In the genomic region with DNA sequence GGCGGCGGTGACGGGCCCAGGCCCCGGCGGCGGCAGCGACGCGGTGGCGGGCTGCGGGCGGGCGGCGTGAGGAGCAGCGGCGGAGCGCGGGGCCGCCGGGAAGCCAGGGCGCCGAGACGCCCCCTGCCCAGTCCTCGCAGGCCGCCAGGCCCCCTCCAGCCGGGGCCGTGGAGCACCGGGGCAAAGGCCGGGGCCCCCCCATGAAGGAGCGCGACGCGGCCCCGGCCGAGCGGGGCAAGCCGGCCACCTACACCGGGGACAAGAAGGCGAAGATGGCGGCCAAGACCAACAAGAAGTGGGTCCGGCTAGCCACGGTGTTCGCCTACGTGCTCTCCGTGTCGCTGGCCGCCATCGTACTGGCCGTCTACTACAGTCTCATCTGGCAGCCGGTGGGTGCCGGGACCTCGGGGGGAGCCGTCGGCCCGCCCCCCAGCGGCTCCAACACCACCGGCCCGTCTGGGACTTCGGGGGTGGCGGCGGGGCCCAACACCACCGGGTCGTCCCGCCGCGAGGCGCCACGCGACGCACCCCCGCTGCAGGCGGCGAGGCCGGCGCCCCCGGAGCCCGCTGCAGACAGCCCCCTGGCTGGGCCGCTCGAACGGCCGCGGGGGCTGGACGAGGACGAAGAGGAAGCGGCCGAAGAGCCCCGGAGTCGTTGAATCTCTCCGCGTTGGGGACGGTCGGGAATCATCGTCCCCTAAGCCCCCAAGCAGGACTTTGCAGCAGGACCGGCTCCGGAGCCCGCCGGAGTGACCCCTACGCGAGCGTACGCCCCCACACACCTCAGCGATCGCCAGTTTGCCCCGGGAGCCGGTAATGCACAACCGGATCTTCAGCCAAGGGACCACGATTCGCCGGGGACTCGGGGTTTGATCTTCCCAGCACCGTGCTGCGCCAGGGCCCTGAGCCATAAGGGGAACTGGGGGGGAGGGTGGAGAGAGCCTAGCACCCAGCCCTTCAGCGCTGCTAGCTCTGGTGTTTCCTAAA, we compare ENCODE assay signal across 9 mouse cellular contexts. TPM values are rescaled to one million over a fixed set of nuclear protein-coding genes. Genes with fewer than 3 reads are reported as not detected.
DNase-seq lines count a peak whose midpoint lies in the region; ATAC-seq and TF ChIP-seq lines count a peak whose summit lies in the region.
"Had no signal": no experiment of that assay in that cellular context is flagged by ENCODE, and none has a peak within 500 bp of the region (broad histone marks: within the 10 kb centered on the region; RNA-seq: fewer than 3 reads in every experiment).

No protein-coding gene starts in this region.

- peak overlapping the region; percentile 87 for H3K27ac ChIP-seq in heart, embryonic 16.5 days (ENCODE audit: low read length)
- peak overlapping the region; percentile 81 for H3K27ac ChIP-seq in midbrain, embryonic 14.5 days (replicated peaks; ENCODE audit: low read depth, low read length)

- H3K4me1 ChIP-seq in G1E (ENCODE audit: insufficient read depth, low read depth, low read length), result peaks cover 51% of the 10 kb centered on the region
- peaks cover 44% of the 10 kb centered on the region for H3K4me1 ChIP-seq in heart, embryonic 16.5 days (ENCODE audit: control insufficient read depth, insufficient read depth, low read length)
- H3K4me1 ChIP-seq in midbrain, embryonic 14.5 days (ENCODE audit: control insufficient read depth, insufficient read depth, low read length), result peaks cover 39% of the 10 kb centered on the region

- peaks cover 9% of the 10 kb centered on the region for H3K27me3 ChIP-seq in G1E (ENCODE audit: insufficient read depth, low read length)
- H3K27me3 ChIP-seq in heart, embryonic 16.5 days (ENCODE audit: control insufficient read depth, insufficient read depth, low read length), result peaks cover 2% of the 10 kb centered on the region; the same call in 1 of the 2 replicates
- H3K27me3 ChIP-seq in midbrain, embryonic 14.5 days (ENCODE audit: control insufficient read depth, insufficient read depth, low read length), result peaks cover 6% of the 10 kb centered on the region; the same call in 1 of the 2 replicates

- H3K36me3 ChIP-seq in G1E (replicated peaks), result peaks cover 38% of the 10 kb centered on the region
- peaks cover 3% of the 10 kb centered on the region for H3K36me3 ChIP-seq in heart, embryonic 16.5 days (ENCODE audit: control insufficient read depth, insufficient read depth)
- no peaks in the 10 kb centered on the region for H3K36me3 ChIP-seq in midbrain, embryonic 14.5 days (ENCODE audit: control insufficient read depth, insufficient read depth, low read length)

- peak; percentile 52 for DNase-seq in cerebellum, adult 11 months
- peak; percentile 60 for DNase-seq in G1E (ENCODE audit: low spot score)
- DNase-seq in embryo, embryonic 10 days (ENCODE audit: low spot score), result peak; percentile 68
- DNase-seq in kidney, postnatal 4 days, result peak; percentile 50 to 72
- peak; percentile 70 for DNase-seq in midbrain, embryonic 14.5 days
- DNase-seq in thymus, postnatal 10 days (ENCODE audit: low spot score in 2 of 2), result peak; percentile 37 to 48

- peak overlapping the region; percentile 93 for H3K4me3 ChIP-seq in G1E (ENCODE audit: low read depth, low read length)
- H3K4me3 ChIP-seq in heart, embryonic 16.5 days (ENCODE audit: low read length), result peak overlapping the region; percentile 82
- H3K4me3 ChIP-seq in midbrain, embryonic 14.5 days (replicated peaks; ENCODE audit: low read depth, low read length), result peak overlapping the region; percentile 87

- under 1% methylated on average over 101 of the region's 113 CpGs for WGBS in heart, embryonic 16.5 days
- WGBS in midbrain, embryonic 14.5 days, result under 1% methylated on average over 100 of the region's 113 CpGs

- H3K4me2 ChIP-seq in heart, embryonic 16.5 days (ENCODE audit: low read depth, low read length), result peak overlapping the region; percentile 93
- peak overlapping the region; percentile 92 for H3K4me2 ChIP-seq in midbrain, embryonic 14.5 days (ENCODE audit: low read length)

- ATAC-seq in cerebellum, adult (ENCODE audit: insufficient number of reproducible peaks, low FRiP score, low TSS enrichment), result no peak
- ATAC-seq in G1E (ENCODE audit: extremely low read depth, insufficient number of reproducible peaks, low FRiP score, poor library complexity, severe bottlenecking), result 0 out of 2 replicates have a peak, but pooled peaks have one; percentile 16
- peak; percentile 10 for ATAC-seq in heart, embryonic 16.5 days (replicated peaks; ENCODE audit: extremely low read depth, insufficient read depth, low FRiP score)
- ATAC-seq in midbrain, embryonic 14.5 days (ENCODE audit: low FRiP score, low TSS enrichment), result peak; percentile 71

- TF ChIP-seq CTCF in G1E (IDR thresholded peaks at IDR 0.05; ENCODE audit: low read depth, low read length), result no peak

- no peaks in the 10 kb centered on the region for H3K9me3 ChIP-seq in G1E (replicated peaks)
- H3K9me3 ChIP-seq in heart, embryonic 16.5 days (replicated peaks; ENCODE audit: control insufficient read depth, low read length), result no peaks in the 10 kb centered on the region
- no peaks in the 10 kb centered on the region for H3K9me3 ChIP-seq in midbrain, embryonic 14.5 days (ENCODE audit: control insufficient read depth, low read length)

- H3K9ac ChIP-seq in heart, embryonic 16.5 days (ENCODE audit: low read length), result peak overlapping the region; percentile 97
- H3K9ac ChIP-seq in midbrain, embryonic 14.5 days (replicated peaks; ENCODE audit: low read length), result peak overlapping the region; percentile 91

RNA-seq across cellular contexts. Expression of a gene that starts 0.7 kb away (rescaled TPM):
- total RNA-seq in G1E (2014; fragmentation: Nextera tagmentation) (24.8 and 26.5 TPM in 2 replicates), G1E (2017) (14.8 and 16.0 TPM in 2 replicates)
- 21.0 and 28.6 TPM in 2 replicates for polyA plus RNA-seq in G1E (2012)
- polyA plus RNA-seq in heart, embryonic 16.5 days (2015; fragmentation: Nextera tagmentation; extraction: Ambion mirVana), result 45.2 and 47.3 TPM in 2 replicates
- polyA plus RNA-seq in midbrain, embryonic 14.5 days (2014; fragmentation: Nextera tagmentation; extraction: Ambion mirVana), result 25.2 and 30.8 TPM in 2 replicates

RNA-seq across cellular contexts. Expression of a gene that starts 16.3 kb away (rescaled TPM):
- total RNA-seq in G1E (2014; fragmentation: Nextera tagmentation) (not detected in 2 replicates), G1E (2017) (0.05 and 0.06 TPM in 2 replicates)
- polyA plus RNA-seq in G1E (2012), result not detected in 2 replicates
- 2.0 and 3.2 TPM in 2 replicates for polyA plus RNA-seq in heart, embryonic 16.5 days (2015; fragmentation: Nextera tagmentation; extraction: Ambion mirVana)
- 0.59 and 0.73 TPM in 2 replicates for polyA plus RNA-seq in midbrain, embryonic 14.5 days (2014; fragmentation: Nextera tagmentation; extraction: Ambion mirVana)

RNA-seq across cellular contexts. Expression of a gene that starts 18.0 kb away (rescaled TPM):
- total RNA-seq in G1E (2014; fragmentation: Nextera tagmentation) (25.6 and 30.6 TPM in 2 replicates), G1E (2017) (7.3 and 8.5 TPM in 2 replicates)
- polyA plus RNA-seq in G1E (2012), result 4.5 and 5.4 TPM in 2 replicates
- 3.2 and 3.4 TPM in 2 replicates for polyA plus RNA-seq in heart, embryonic 16.5 days (2015; fragmentation: Nextera tagmentation; extraction: Ambion mirVana)
- polyA plus RNA-seq in midbrain, embryonic 14.5 days (2014; fragmentation: Nextera tagmentation; extraction: Ambion mirVana), result 0.40 and 0.74 TPM in 2 replicates

RNA-seq across cellular contexts. Expression of a gene that starts 26.4 kb away (rescaled TPM):
- total RNA-seq in G1E (2014; fragmentation: Nextera tagmentation) (not detected in 2 replicates), G1E (2017) (not detected in 2 replicates)
- polyA plus RNA-seq in G1E (2012), result not detected in 2 replicates
- 1.2 TPM in 1 of 2 replicates, not detected in the other for polyA plus RNA-seq in heart, embryonic 16.5 days (2015; fragmentation: Nextera tagmentation; extraction: Ambion mirVana)
- not detected in 2 replicates for polyA plus RNA-seq in midbrain, embryonic 14.5 days (2014; fragmentation: Nextera tagmentation; extraction: Ambion mirVana)
- total RNA-seq: left cerebral cortex, adult 18-20 months had no signal

RNA-seq across cellular contexts. Expression of a gene that starts 33.3 kb away (rescaled TPM):
- total RNA-seq in G1E (2014; fragmentation: Nextera tagmentation) (not detected in 2 replicates), G1E (2017) (0.16 and 0.17 TPM in 2 replicates)
- polyA plus RNA-seq in G1E (2012), result 0.03 and 0.04 TPM in 2 replicates
- 0.10 and 0.24 TPM in 2 replicates for polyA plus RNA-seq in heart, embryonic 16.5 days (2015; fragmentation: Nextera tagmentation; extraction: Ambion mirVana)
- polyA plus RNA-seq in midbrain, embryonic 14.5 days (2014; fragmentation: Nextera tagmentation; extraction: Ambion mirVana), result 49.8 and 50.4 TPM in 2 replicates
